Mouse (Mus musculus) cortical plate, adult 2 months (tissue): Measurements from ENCODE around the gene Mfsd8.
"Not testable (repeated sequence)": the region's sequence is repeated elsewhere in the genome, so short reads cannot be mapped to it uniquely, and the experiment has no call there.

Experiments
- CTCF ChIP-seq: fragments of 200-500 bp; IDR thresholded peaks from 2 replicates; pipeline ENCODE4 v1.5.1; 2011; ENCODE audit warnings: mild to moderate bottlenecking, control low read depth, low read length; ENCODE audit not compliant: insufficient read depth; ENCODE audit errors: extremely low read depth
- POLR2A ChIP-seq: fragments of 200-500 bp; IDR thresholded peaks from 2 replicates; pipeline ENCODE4 v1.6.1; 2011; ENCODE audit warnings: mild to moderate bottlenecking, low read length, control low read depth; ENCODE audit not compliant: insufficient read depth; ENCODE audit errors: extremely low read depth

DNA sequence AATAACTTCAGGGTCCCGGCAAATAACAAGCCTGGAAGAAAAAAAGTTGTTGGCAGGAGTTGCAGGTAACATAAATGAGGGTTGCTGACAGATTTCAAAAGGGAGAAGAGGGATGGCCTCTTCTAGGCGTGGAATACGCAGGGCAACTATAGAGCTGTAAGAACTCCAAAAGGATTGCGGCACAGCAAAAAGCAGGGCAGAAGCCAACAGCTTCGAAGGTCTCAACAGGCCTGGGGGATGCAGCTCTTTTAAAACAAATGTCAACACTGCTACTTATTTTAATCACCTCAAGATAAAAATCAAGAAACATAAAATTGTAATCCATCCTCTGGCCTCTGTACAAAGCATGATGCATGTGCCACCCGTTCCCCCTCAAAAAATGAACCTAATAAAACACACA is 1.2 kb downstream of the Mfsd8 start:
- not testable (repeated sequence) for TF ChIP-seq POLR2A, CTCF
